ENCODE assay signal across 29 mouse cellular contexts in genomic region chr10:24008143-24008542, GRCm38 (mm10). TPM values are rescaled to one million over a fixed set of nuclear protein-coding genes. Genes with fewer than 3 reads are reported as not detected.
DNase-seq lines count a peak whose midpoint lies in the region; ATAC-seq lines count a peak whose summit lies in the region.
"Had no signal": no experiment of that assay in that cellular context is flagged by ENCODE, and none has a peak within 500 bp of the region (broad histone marks: within the 10 kb centered on the region; RNA-seq: fewer than 3 reads in every experiment).

No protein-coding gene starts in this region.

- H3K4me1 ChIP-seq in liver, embryonic 11.5 days (replicated peaks; ENCODE audit: control insufficient read depth, insufficient read depth, low read length), result peaks cover 6% of the 10 kb centered on the region; the same call in 1 of the 2 replicates
- peaks cover 30% of the 10 kb centered on the region for H3K4me1 ChIP-seq in liver, embryonic 13.5 days (replicated peaks)
- H3K4me1 ChIP-seq in liver, embryonic 16.5 days (ENCODE audit: control insufficient read depth, low read depth, low read length), result peaks cover 8% of the 10 kb centered on the region
- no peaks in the 10 kb centered on the region for H3K4me1 ChIP-seq in kidney, embryonic 15.5 days
- H3K4me1 ChIP-seq: embryonic facial prominence, embryonic 12.5 days; embryonic facial prominence, embryonic 15.5 days; forebrain, embryonic 10.5 days; forebrain, embryonic 13.5 days; heart, embryonic 10.5 days had no signal

- no peaks in the 10 kb centered on the region for H3K9me3 ChIP-seq in liver, embryonic 11.5 days (ENCODE audit: control insufficient read depth, low read length)
- H3K9me3 ChIP-seq in liver, embryonic 13.5 days (replicated peaks), result no peaks in the 10 kb centered on the region
- H3K9me3 ChIP-seq in liver, embryonic 16.5 days (replicated peaks; ENCODE audit: control insufficient read depth, low read length), result no peaks in the 10 kb centered on the region
- H3K9me3 ChIP-seq in kidney, embryonic 15.5 days (replicated peaks), result no peaks in the 10 kb centered on the region
- H3K9me3 ChIP-seq: embryonic facial prominence, embryonic 12.5 days; embryonic facial prominence, embryonic 15.5 days; forebrain, embryonic 10.5 days; forebrain, embryonic 13.5 days; heart, embryonic 10.5 days; heart, embryonic 13.5 days had no signal

- H3K36me3 ChIP-seq in liver, embryonic 11.5 days (ENCODE audit: control insufficient read depth, insufficient read depth, low read length), result no peaks in the 10 kb centered on the region
- no peaks in the 10 kb centered on the region for H3K36me3 ChIP-seq in liver, embryonic 13.5 days
- H3K36me3 ChIP-seq in liver, embryonic 16.5 days (ENCODE audit: control insufficient read depth, insufficient read depth), result no peaks in the 10 kb centered on the region
- no peaks in the 10 kb centered on the region for H3K36me3 ChIP-seq in kidney, embryonic 15.5 days
- H3K36me3 ChIP-seq: embryonic facial prominence, embryonic 12.5 days; embryonic facial prominence, embryonic 15.5 days; forebrain, embryonic 10.5 days; heart, embryonic 10.5 days; heart, embryonic 13.5 days had no signal

- H3K4me3 ChIP-seq in liver, embryonic 11.5 days (ENCODE audit: low read depth, low read length), result no peak overlapping the region
- H3K4me3 ChIP-seq in liver, embryonic 13.5 days (replicated peaks), result no peak overlapping the region
- H3K4me3 ChIP-seq in liver, embryonic 16.5 days (ENCODE audit: low read depth, low read length), result no peak overlapping the region
- H3K4me3 ChIP-seq in kidney, embryonic 15.5 days (replicated peaks), result no peak overlapping the region
- H3K4me3 ChIP-seq: embryonic facial prominence, embryonic 12.5 days; embryonic facial prominence, embryonic 15.5 days; erythroblast, embryonic 14.5 days; forebrain, embryonic 10.5 days; forebrain, embryonic 13.5 days; heart, adult 2 months; heart, embryonic 10.5 days; heart, embryonic 13.5 days had no signal

- H3K27me3 ChIP-seq in liver, embryonic 11.5 days (replicated peaks; ENCODE audit: control insufficient read depth, insufficient read depth, low read length), result no peaks in the 10 kb centered on the region
- H3K27me3 ChIP-seq in liver, embryonic 13.5 days, result no peaks in the 10 kb centered on the region
- H3K27me3 ChIP-seq in liver, embryonic 16.5 days (ENCODE audit: control insufficient read depth, insufficient read depth, low read depth, low read length), result no peaks in the 10 kb centered on the region
- no peaks in the 10 kb centered on the region for H3K27me3 ChIP-seq in kidney, embryonic 15.5 days
- H3K27me3 ChIP-seq: embryonic facial prominence, embryonic 12.5 days; embryonic facial prominence, embryonic 15.5 days; forebrain, embryonic 13.5 days; heart, embryonic 13.5 days had no signal

- ATAC-seq in liver, embryonic 11.5 days (replicated peaks; ENCODE audit: low FRiP score), result peak; percentile 63
- ATAC-seq in liver, embryonic 13.5 days (ENCODE audit: low read depth), result peak; percentile 60
- ATAC-seq in liver, embryonic 16.5 days (ENCODE audit: low read depth), result peak; percentile 39; the same call in 1 of the 2 replicates
- ATAC-seq in kidney, embryonic 15.5 days (replicated peaks; ENCODE audit: low FRiP score), result no peak
- ATAC-seq: activated CD4-positive, CD25-positive, alpha-beta regulatory T cell, adult 4 months; forebrain, embryonic 13.5 days; forebrain, embryonic 16.5 days; hindbrain, postnatal 0 days had no signal

- no peak overlapping the region for H3K9ac ChIP-seq in liver, embryonic 11.5 days (ENCODE audit: low read depth, low read length)
- no peak overlapping the region for H3K9ac ChIP-seq in liver, embryonic 13.5 days
- H3K9ac ChIP-seq in liver, embryonic 16.5 days (ENCODE audit: low read depth, low read length), result no peak overlapping the region
- H3K9ac ChIP-seq in kidney, embryonic 15.5 days, result no peak overlapping the region
- H3K9ac ChIP-seq: embryonic facial prominence, embryonic 12.5 days; embryonic facial prominence, embryonic 15.5 days; forebrain, embryonic 13.5 days; heart, embryonic 13.5 days; hindbrain, embryonic 14.5 days had no signal

- H3K4me2 ChIP-seq in liver, embryonic 11.5 days, result no peak overlapping the region
- peak overlapping the region; percentile 12; the same call in 1 of the 2 replicates for H3K4me2 ChIP-seq in liver, embryonic 13.5 days
- H3K4me2 ChIP-seq in liver, embryonic 16.5 days (ENCODE audit: low read depth, low read length), result no peak overlapping the region
- H3K4me2 ChIP-seq in kidney, embryonic 15.5 days, result no peak overlapping the region
- H3K4me2 ChIP-seq: embryonic facial prominence, embryonic 12.5 days; embryonic facial prominence, embryonic 15.5 days; forebrain, embryonic 13.5 days; heart, embryonic 13.5 days; hindbrain, embryonic 14.5 days had no signal

- H3K27ac ChIP-seq in liver, embryonic 11.5 days (ENCODE audit: low read depth, low read length), result no peak overlapping the region
- peak overlapping the region; percentile 57 for H3K27ac ChIP-seq in liver, embryonic 13.5 days
- no peak overlapping the region for H3K27ac ChIP-seq in liver, embryonic 16.5 days (ENCODE audit: low read length)
- no peak overlapping the region for H3K27ac ChIP-seq in kidney, embryonic 15.5 days
- H3K27ac ChIP-seq: embryonic facial prominence, embryonic 12.5 days; embryonic facial prominence, embryonic 15.5 days; forebrain, embryonic 10.5 days; forebrain, embryonic 13.5 days; heart, adult 2 months; heart, embryonic 10.5 days; heart, embryonic 13.5 days; hindbrain, embryonic 14.5 days; hindbrain, postnatal 0 days had no signal

- 68% methylated on average over 1 of the region's 1 CpGs for WGBS in liver, embryonic 11.5 days
- 35% methylated on average over 1 of the region's 1 CpGs for WGBS in liver, embryonic 13.5 days (ENCODE audit: insufficient replicate concordance)
- WGBS in liver, embryonic 16.5 days (ENCODE audit: insufficient replicate concordance), result 45% methylated on average over 1 of the region's 1 CpGs
- 81% methylated on average over 1 of the region's 1 CpGs for WGBS in kidney, embryonic 15.5 days

- no peak for DNase-seq in liver, embryonic 11.5 days (ENCODE audit: low spot score)
- no peak for DNase-seq in liver
- no peak for DNase-seq in liver, embryonic 13.5 days
- no peak for DNase-seq in cerebellum, postnatal 4 days (ENCODE audit: low spot score in 2 of 2)
- DNase-seq: adrenal gland, postnatal 10 days; adrenal gland, postnatal 36 days; cerebellum, adult 18-20 months; cerebellum, adult 9-10 months; cerebellum, postnatal 14 days; gastrocnemius, postnatal 10 days; gastrocnemius, postnatal 36 days; heart, adult 2 months; heart, postnatal 14 days; heart, postnatal 4 days had no signal

RNA-seq across cellular contexts. Expression of gene Taar7b, which starts 8.4 kb away (rescaled TPM):
- polyA plus RNA-seq in liver, embryonic 11.5 days (2014; fragmentation: Nextera tagmentation; extraction: Ambion mirVana), result not detected in 2 replicates
- polyA plus RNA-seq in liver, embryonic 13.5 days (2015; fragmentation: Nextera tagmentation; extraction: Ambion mirVana), result not detected in 2 replicates
- not detected in 2 replicates for polyA plus RNA-seq in liver, embryonic 16.5 days (2015; fragmentation: Nextera tagmentation; extraction: Ambion mirVana)
- not detected in 2 replicates for polyA plus RNA-seq in kidney, embryonic 15.5 days (2015; fragmentation: Nextera tagmentation; extraction: Ambion mirVana)
- polyA plus RNA-seq: activated CD4-positive, CD25-positive, alpha-beta regulatory T cell, adult 4 months; embryonic facial prominence, embryonic 12.5 days; erythroblast, embryonic 14.5 days; forebrain, embryonic 10.5 days; forebrain, embryonic 13.5 days; forebrain, embryonic 16.5 days; heart, adult 2 months; heart, embryonic 10.5 days; heart, embryonic 13.5 days; heart, embryonic 16.5 days; hindbrain, embryonic 11.5 days; hindbrain, embryonic 14.5 days; hindbrain, postnatal 0 days had no signal

RNA-seq across cellular contexts. Expression of gene Taar7a, which starts 14.9 kb away (rescaled TPM):
- polyA plus RNA-seq in liver, embryonic 11.5 days (2014; fragmentation: Nextera tagmentation; extraction: Ambion mirVana), result not detected in 2 replicates
- not detected in 2 replicates for polyA plus RNA-seq in liver, embryonic 13.5 days (2015; fragmentation: Nextera tagmentation; extraction: Ambion mirVana)
- not detected in 2 replicates for polyA plus RNA-seq in liver, embryonic 16.5 days (2015; fragmentation: Nextera tagmentation; extraction: Ambion mirVana)
- polyA plus RNA-seq in kidney, embryonic 15.5 days (2015; fragmentation: Nextera tagmentation; extraction: Ambion mirVana), result not detected in 2 replicates
- polyA plus RNA-seq: activated CD4-positive, CD25-positive, alpha-beta regulatory T cell, adult 4 months; embryonic facial prominence, embryonic 12.5 days; embryonic facial prominence, embryonic 15.5 days; erythroblast, embryonic 14.5 days; forebrain, embryonic 10.5 days; forebrain, embryonic 13.5 days; forebrain, embryonic 16.5 days; heart, adult 2 months; heart, embryonic 10.5 days; heart, embryonic 13.5 days; heart, embryonic 16.5 days; hindbrain, embryonic 11.5 days; hindbrain, embryonic 14.5 days; hindbrain, postnatal 0 days had no signal

RNA-seq across cellular contexts. Expression of gene Taar7d, which starts 18.9 kb away (rescaled TPM):
- not detected in 2 replicates for polyA plus RNA-seq in liver, embryonic 11.5 days (2014; fragmentation: Nextera tagmentation; extraction: Ambion mirVana)
- not detected in 2 replicates for polyA plus RNA-seq in liver, embryonic 13.5 days (2015; fragmentation: Nextera tagmentation; extraction: Ambion mirVana)
- polyA plus RNA-seq in liver, embryonic 16.5 days (2015; fragmentation: Nextera tagmentation; extraction: Ambion mirVana), result not detected in 2 replicates
- polyA plus RNA-seq in kidney, embryonic 15.5 days (2015; fragmentation: Nextera tagmentation; extraction: Ambion mirVana), result not detected in 2 replicates
- polyA plus RNA-seq: activated CD4-positive, CD25-positive, alpha-beta regulatory T cell, adult 4 months; embryonic facial prominence, embryonic 12.5 days; erythroblast, embryonic 14.5 days; forebrain, embryonic 10.5 days; forebrain, embryonic 13.5 days; forebrain, embryonic 16.5 days; heart, adult 2 months; heart, embryonic 10.5 days; heart, embryonic 13.5 days; heart, embryonic 16.5 days; hindbrain, embryonic 11.5 days; hindbrain, embryonic 14.5 days; hindbrain, postnatal 0 days had no signal

RNA-seq across cellular contexts. Expression of gene Taar6, which starts 22.7 kb away (rescaled TPM):
- not detected in 2 replicates for polyA plus RNA-seq in liver, embryonic 11.5 days (2014; fragmentation: Nextera tagmentation; extraction: Ambion mirVana)
- not detected in 2 replicates for polyA plus RNA-seq in liver, embryonic 13.5 days (2015; fragmentation: Nextera tagmentation; extraction: Ambion mirVana)
- not detected in 2 replicates for polyA plus RNA-seq in liver, embryonic 16.5 days (2015; fragmentation: Nextera tagmentation; extraction: Ambion mirVana)
- not detected in 2 replicates for polyA plus RNA-seq in kidney, embryonic 15.5 days (2015; fragmentation: Nextera tagmentation; extraction: Ambion mirVana)
- polyA plus RNA-seq: activated CD4-positive, CD25-positive, alpha-beta regulatory T cell, adult 4 months; embryonic facial prominence, embryonic 12.5 days; embryonic facial prominence, embryonic 15.5 days; erythroblast, embryonic 14.5 days; forebrain, embryonic 10.5 days; forebrain, embryonic 13.5 days; forebrain, embryonic 16.5 days; heart, adult 2 months; heart, embryonic 10.5 days; heart, embryonic 13.5 days; heart, embryonic 16.5 days; hindbrain, embryonic 11.5 days; hindbrain, embryonic 14.5 days; hindbrain, postnatal 0 days had no signal

RNA-seq across cellular contexts. Expression of gene Taar7e, which starts 29.3 kb away (rescaled TPM):
- not detected in 2 replicates for polyA plus RNA-seq in liver, embryonic 11.5 days (2014; fragmentation: Nextera tagmentation; extraction: Ambion mirVana)
- not detected in 2 replicates for polyA plus RNA-seq in liver, embryonic 13.5 days (2015; fragmentation: Nextera tagmentation; extraction: Ambion mirVana)
- not detected in 2 replicates for polyA plus RNA-seq in liver, embryonic 16.5 days (2015; fragmentation: Nextera tagmentation; extraction: Ambion mirVana)
- polyA plus RNA-seq in kidney, embryonic 15.5 days (2015; fragmentation: Nextera tagmentation; extraction: Ambion mirVana), result not detected in 2 replicates
- polyA plus RNA-seq: activated CD4-positive, CD25-positive, alpha-beta regulatory T cell, adult 4 months; embryonic facial prominence, embryonic 12.5 days; embryonic facial prominence, embryonic 15.5 days; erythroblast, embryonic 14.5 days; forebrain, embryonic 10.5 days; forebrain, embryonic 13.5 days; forebrain, embryonic 16.5 days; heart, adult 2 months; heart, embryonic 10.5 days; heart, embryonic 13.5 days; heart, embryonic 16.5 days; hindbrain, embryonic 11.5 days; hindbrain, embryonic 14.5 days; hindbrain, postnatal 0 days had no signal
